Mouse (Mus musculus) olfactory bulb, adult 2 months (tissue): ENCODE results near the gene Paqr9.

Source experiments
- CTCF ChIP-seq: fragments of 200-500 bp; IDR thresholded peaks from 2 replicates; pipeline ENCODE4 v1.5.1; 2012; ENCODE audit warnings: low read depth, mild to moderate bottlenecking, low read length, moderate library complexity; ENCODE audit not compliant: insufficient read depth
- POLR2A ChIP-seq: fragments of 200-500 bp; IDR thresholded peaks from 2 replicates; pipeline ENCODE4 v1.6.1; 2012; ENCODE audit warnings: mild to moderate bottlenecking, low read depth, low read length, moderate library complexity; ENCODE audit not compliant: insufficient read depth

DNA sequence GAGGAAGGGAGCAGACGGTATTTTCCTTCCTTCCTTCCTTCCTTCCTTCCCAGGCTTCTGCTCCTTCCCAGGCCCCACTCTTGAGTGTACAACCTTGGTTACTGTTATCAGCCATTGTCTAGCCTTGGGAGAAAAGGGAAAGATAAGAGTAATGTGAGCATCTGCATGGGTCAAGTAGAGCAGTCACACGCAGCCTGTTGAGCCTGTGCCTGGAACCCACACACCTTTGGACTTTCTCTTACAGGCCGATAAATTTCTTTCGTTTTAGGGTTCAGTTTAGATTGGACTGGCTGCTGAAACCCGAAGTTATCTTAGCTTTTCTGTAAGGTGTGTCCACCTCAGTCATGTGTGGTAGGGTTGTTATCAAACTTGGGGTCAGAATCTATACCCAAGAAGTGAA, 10.5 kb downstream of the Paqr9 start:
- TF ChIP-seq CTCF = no peak
- no peak for TF ChIP-seq POLR2A
